Mouse (Mus musculus) layer of hippocampus, adult 2 months (tissue): ENCODE measurements at regions not wholly inside any gene's neighbourhood (a gene's known extent, or its start where the extent isn't known, plus 50 kb on each side); places are given as distances from the start of the nearest gene placed in this dataset.
"Not testable (repeated sequence)": the region's sequence is repeated elsewhere in the genome, so short reads cannot be mapped to it uniquely, and the experiment has no call there.

Experiments
- DNase-seq, 2 experiments: peaks; one replicate each; pipeline ENCODE4 v3.0.0; 2022; ENCODE audit warnings: low spot score in 2 of 2
- H3K27ac ChIP-seq: fragments of 200-600 bp; 2 replicates; pipeline ENCODE4 v1.8.1; 2022
- H3K4me3 ChIP-seq: fragments of 200-600 bp; 2 replicates; pipeline ENCODE4 v1.8.1; 2022; ENCODE audit warnings: mild to moderate bottlenecking
- CTCF ChIP-seq: fragments of 200-600 bp; conservative IDR thresholded peaks from 2 replicates; pipeline ENCODE4 v1.8.1; 2022; ENCODE audit warnings: antibody characterized with exemption, mild to moderate bottlenecking, moderate library complexity

GRCm38 (mm10) chr3:21947320-21948073 is 129.0 kb upstream of the Tbl1xr1 start:
- H3K27ac ChIP-seq: no peak overlapping the region
- TF ChIP-seq CTCF: no peak
- H3K4me3 ChIP-seq: no peak overlapping the region
- no peak for DNase-seq

GRCm38 (mm10) chr3:21948074-21948659 is 128.3 kb upstream of the Tbl1xr1 start:
- no peak for DNase-seq
- Histone ChIP-seq H3K27ac (no peak overlapping the region), H3K4me3 (no peak overlapping the region)
- TF ChIP-seq CTCF: no peak

GRCm38 (mm10) chr3:21949459-21949858 is 127.0 kb upstream of the Tbl1xr1 start:
- Histone ChIP-seq H3K4me3 (no peak overlapping the region), H3K27ac (no peak overlapping the region)
- no peak for TF ChIP-seq CTCF
- DNase-seq: no peak

GRCm38 (mm10) chr3:21950571-21950970 is 125.9 kb upstream of the Tbl1xr1 start:
- Histone ChIP-seq H3K27ac (no peak overlapping the region), H3K4me3 (no peak overlapping the region)
- DNase-seq: no peak
- TF ChIP-seq CTCF: no peak

- no peak for TF ChIP-seq CTCF
- no peak overlapping the region for H3K4me3 ChIP-seq
- H3K27ac ChIP-seq: no peak overlapping the region
- no peak for DNase-seq
Measured at GRCm38 (mm10) chr3:21951446-21952285, 124.8 kb upstream of the Tbl1xr1 start.

- TF ChIP-seq CTCF: no peak
- Histone ChIP-seq H3K4me3 (no peak overlapping the region), H3K27ac (no peak overlapping the region)
- no peak for DNase-seq
Measured at GRCm38 (mm10) chr3:21952695-21953415, 123.6 kb upstream of the Tbl1xr1 start.

GRCm38 (mm10) chr3:21953416-21953810 is 123.0 kb upstream of the Tbl1xr1 start:
- Histone ChIP-seq H3K4me3 (no peak overlapping the region), H3K27ac (no peak overlapping the region)
- DNase-seq: no peak
- TF ChIP-seq CTCF: no peak

DNA sequence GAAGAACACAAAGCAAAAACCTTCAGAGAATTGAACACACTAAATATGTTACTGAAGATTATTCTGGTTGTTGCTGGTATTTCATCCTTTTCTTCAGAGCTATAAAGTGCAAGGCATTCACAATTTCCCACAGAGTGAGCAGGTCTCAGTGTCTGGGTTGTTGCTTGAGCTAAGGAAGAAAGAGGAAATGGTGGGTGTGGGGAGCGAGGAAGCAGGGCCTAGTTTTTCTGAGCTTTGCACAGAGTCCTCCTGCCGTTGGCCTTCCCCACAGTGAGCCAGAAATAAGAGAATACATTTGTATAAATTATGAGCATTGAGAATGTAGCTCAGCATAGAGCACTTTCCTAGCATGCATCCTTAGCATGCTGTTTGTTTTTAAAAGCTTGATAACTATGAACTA is 120.8 kb upstream of the Tbl1xr1 start:
- DNase-seq: no peak
- peak overlapping the region; percentile 24; the same call in 1 of the 2 replicates for H3K27ac ChIP-seq
- no peak overlapping the region for H3K4me3 ChIP-seq
- no peak for TF ChIP-seq CTCF

GRCm38 (mm10) chr3:21957105-21957504 is 119.3 kb upstream of the Tbl1xr1 start:
- DNase-seq, H3K4me3 ChIP-seq, H3K27ac ChIP-seq: not testable (repeated sequence)

DNA sequence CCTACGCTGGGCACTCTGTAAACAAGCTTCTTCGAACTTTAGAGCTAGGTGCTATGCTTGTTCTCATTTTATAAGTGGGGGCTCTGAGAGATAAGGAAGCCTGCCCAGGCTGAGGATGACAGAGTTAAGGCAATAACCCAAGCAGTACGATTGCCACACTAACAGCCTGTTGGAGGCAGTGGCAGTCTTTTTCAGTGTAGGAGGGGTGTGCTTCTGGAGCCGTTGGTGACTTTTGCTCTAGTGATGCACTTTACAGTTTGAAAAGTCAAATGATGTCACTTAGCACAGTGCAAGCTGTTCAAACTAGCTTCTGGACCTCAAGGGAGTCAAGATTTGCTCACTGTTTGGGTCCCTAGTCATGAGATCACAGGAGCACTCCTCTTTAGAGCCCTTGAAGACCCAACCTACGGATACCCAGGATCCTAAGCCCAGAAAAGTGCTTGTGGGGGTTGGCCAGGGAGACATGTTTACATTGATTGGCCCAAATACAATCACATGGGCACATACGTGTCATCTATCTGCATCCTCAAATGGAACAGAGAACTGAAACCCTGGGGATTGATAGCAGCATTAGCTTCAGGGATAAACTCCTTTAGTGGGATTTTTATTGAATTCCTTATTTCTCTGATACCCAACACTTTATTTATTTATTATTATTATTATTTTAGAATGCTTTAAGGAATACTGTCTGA is 117.7 kb upstream of the Tbl1xr1 start:
- Histone ChIP-seq H3K27ac (no peak overlapping the region), H3K4me3 (no peak overlapping the region)
- DNase-seq: no peak
- no peak for TF ChIP-seq CTCF

DNA sequence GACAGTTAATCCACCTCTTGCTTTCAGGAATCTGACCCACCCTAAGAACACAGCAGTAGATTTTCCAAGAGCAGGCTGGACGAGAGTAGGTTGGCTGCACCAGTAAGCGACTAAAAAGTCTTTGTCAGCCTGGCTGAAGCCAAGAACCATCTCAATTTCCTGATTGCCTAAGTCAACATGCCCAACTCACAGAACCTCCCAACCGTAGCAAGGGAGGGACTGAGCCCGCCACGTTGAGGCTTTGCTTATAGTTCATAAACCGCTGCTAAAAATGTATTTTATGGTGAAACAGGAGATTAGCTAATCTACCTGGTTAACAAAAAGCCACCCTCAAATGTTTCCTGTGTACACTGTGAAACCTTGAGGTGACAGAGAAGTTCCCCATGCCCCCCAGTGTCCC is 115.4 kb upstream of the Tbl1xr1 start:
- no peak overlapping the region for H3K27ac ChIP-seq
- no peak for TF ChIP-seq CTCF
- no peak overlapping the region for H3K4me3 ChIP-seq
- no peak for DNase-seq

DNA sequence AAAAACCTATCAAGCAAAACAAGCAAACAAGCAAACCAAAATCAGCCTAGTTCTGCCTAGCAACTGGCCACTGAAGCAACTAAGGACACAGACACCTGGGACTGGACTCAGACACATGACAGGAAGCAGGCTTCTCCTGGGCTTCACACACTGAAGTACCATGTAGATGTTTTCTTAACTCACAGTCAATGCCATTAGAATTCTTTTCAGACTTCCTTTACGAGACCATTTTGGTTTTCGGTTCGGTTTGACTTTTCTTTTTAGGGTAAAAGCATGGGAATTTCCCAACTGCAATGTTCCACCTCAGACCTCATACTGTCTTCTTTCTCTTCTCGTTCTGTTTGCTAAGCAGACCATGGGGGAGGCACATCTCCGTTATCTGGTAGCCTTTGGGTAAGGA is 114.7 kb upstream of the Tbl1xr1 start:
- no peak for TF ChIP-seq CTCF
- Histone ChIP-seq H3K27ac (no peak overlapping the region), H3K4me3 (no peak overlapping the region)
- no peak for DNase-seq
